Mouse (Mus musculus) lung, postnatal 0 days (tissue): ENCODE data around the gene Slc16a9. TPM values are rescaled to one million over a fixed set of nuclear protein-coding genes. Genes with fewer than 3 reads are reported as not detected.

Source experiments
- ATAC-seq: fragments of 200-750 bp; cut with Nextera tagmentation; 2 replicates; pipeline ENCODE4 v1.8.0; 2017; ENCODE audit warnings: moderate library complexity
- DNase-seq: peaks from one replicate; pipeline ENCODE4 v3.0.0-alpha.2; 2016; ENCODE audit warnings: low spot score
- H3K27ac ChIP-seq: fragments of 300-500 bp; sonication (generic); 2 replicates; pipeline ENCODE4 v1.5.1; 2014; ENCODE audit warnings: antibody characterized with exemption, mild to moderate bottlenecking, low read length, mixed read lengths
- H3K27me3 ChIP-seq: fragments of 300-500 bp; sonication (generic); replicated peaks from 2 replicates; pipeline ENCODE4 v1.6.1; 2014; ENCODE audit warnings: low read length, mixed read lengths; ENCODE audit not compliant: insufficient read depth
- H3K36me3 ChIP-seq: fragments of 300-500 bp; sonication (generic); 2 replicates; pipeline ENCODE4 v1.6.1; 2014; ENCODE audit warnings: low read length, mixed read lengths; ENCODE audit not compliant: insufficient read depth
- H3K4me1 ChIP-seq: fragments of 300-500 bp; sonication (generic); 2 replicates; pipeline ENCODE4 v1.6.1; 2014; ENCODE audit warnings: antibody characterized with exemption, low read depth, low read length, mixed read lengths; ENCODE audit not compliant: insufficient read depth
- H3K4me2 ChIP-seq: fragments of 300-500 bp; sonication (generic); replicated peaks from 2 replicates; pipeline ENCODE4 v1.6.1; 2014; ENCODE audit warnings: low read depth, mild to moderate bottlenecking, low read length, moderate library complexity, mixed read lengths
- H3K4me3 ChIP-seq: fragments of 300-500 bp; sonication (generic); 2 replicates; pipeline ENCODE4 v1.5.1; 2014; ENCODE audit warnings: low read depth, low read length
- H3K9ac ChIP-seq: fragments of 300-500 bp; sonication (generic); replicated peaks from 2 replicates; pipeline ENCODE4 v1.6.1; 2014; ENCODE audit warnings: low read depth, mild to moderate bottlenecking
- H3K9me3 ChIP-seq: fragments of 300-500 bp; sonication (generic); 2 replicates; pipeline ENCODE4 v1.6.1; 2016; ENCODE audit warnings: low read length, mixed read lengths
- CTCF ChIP-seq: IDR thresholded peaks from 2 replicates; pipeline ENCODE4 v1.5.1; 2016; ENCODE audit warnings: antibody characterized with exemption, mild to moderate bottlenecking
- EP300 ChIP-seq: IDR thresholded peaks from 2 replicates; pipeline ENCODE4 v1.6.1; 2016; ENCODE audit warnings: antibody characterized with exemption, mild to moderate bottlenecking, control low read depth
- WGBS: fragments of 180-500 bp; shearing (Covaris S2); extraction: QIAGEN DNeasy Blood & Tissue Kit; methylation state at CpG from one replicate; pipeline ENCODE4 v1.1.7; 2014; 5-methylcytosine and 5-hydroxymethylcytosine counted together
- polyA plus RNA-seq: library from polyadenylated mRNA; unstranded; fragments of >200 nt; fragmentation: Nextera tagmentation; extraction: Ambion mirVana; gene quantifications from 2 replicates; pipeline ENCODE4 v1.2.1, GENCODE M21; 2015

The Slc16a9 gene
- polyA plus RNA-seq, 1 experiment from 2014 or later: 24.8 TPM

DNA sequence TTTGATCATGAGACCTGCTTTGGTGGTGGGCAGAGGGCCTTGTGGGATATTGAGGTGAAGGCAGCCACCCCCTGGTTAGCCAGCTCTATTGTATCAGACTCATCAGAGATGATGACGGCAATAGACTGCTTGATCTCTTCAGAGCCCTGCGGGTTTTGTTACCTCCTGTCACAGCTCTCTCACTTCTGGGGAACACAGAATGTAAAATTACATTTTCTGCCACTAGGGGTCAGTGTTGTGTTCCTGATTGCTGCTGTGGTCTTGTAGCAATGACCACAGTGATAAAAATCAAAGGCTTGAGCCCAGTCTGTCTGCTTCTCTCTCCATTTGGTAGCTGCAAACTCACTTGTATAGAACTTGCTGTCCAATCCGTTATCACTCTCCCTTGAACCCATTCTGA, 73.7 kb downstream of the Slc16a9 start:
- 6% methylated on average over 3 of the region's 3 CpGs for WGBS
- ATAC-seq: no peak

DNA sequence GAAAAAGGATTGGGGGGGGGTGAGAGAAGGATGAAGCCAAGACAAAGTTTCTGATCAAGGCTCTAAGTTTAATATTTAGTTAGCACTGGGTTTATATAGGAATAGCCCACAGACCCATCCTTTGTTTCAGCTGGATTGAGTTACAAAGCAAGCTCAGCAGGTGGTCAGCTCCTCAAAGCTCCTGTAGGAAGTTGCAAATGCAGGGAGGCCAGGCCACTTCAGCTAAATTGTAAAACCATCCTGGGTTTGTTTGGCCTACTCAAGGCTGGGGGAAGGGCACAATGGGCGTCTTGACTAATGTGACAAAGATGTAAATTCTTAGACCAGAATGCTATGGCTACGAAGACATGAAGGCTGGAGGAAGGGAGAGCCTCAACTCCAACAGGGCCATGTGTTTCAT, 80.6 kb downstream of the Slc16a9 start:
- Histone ChIP-seq H3K4me2 (no peak overlapping the region), H3K27me3 (no peaks in the 10 kb centered on the region), H3K9ac (no peak overlapping the region), H3K9me3 (no peaks in the 10 kb centered on the region), H3K4me1 (no peaks in the 10 kb centered on the region), H3K27ac (no peak overlapping the region), H3K4me3 (no peak overlapping the region), H3K36me3 (no peaks in the 10 kb centered on the region)
- TF ChIP-seq EP300: no peak
- TF ChIP-seq CTCF: no peak
- WGBS: 24% methylated on average over 2 of the region's 2 CpGs
- ATAC-seq (no peak), DNase-seq (no peak)

More for the DNA sequence above, 73.7 kb downstream of the Slc16a9 start:
- no peaks in the 10 kb centered on the region for H3K27me3 ChIP-seq
- peak; percentile 68 for DNase-seq
- H3K9me3 ChIP-seq: no peaks in the 10 kb centered on the region
- no peak overlapping the region for H3K9ac ChIP-seq
- TF ChIP-seq CTCF (peak; percentile 86), EP300 (no peak)
- no peak overlapping the region for H3K27ac ChIP-seq
- H3K36me3 ChIP-seq: no peaks in the 10 kb centered on the region
- H3K4me1 ChIP-seq: no peaks in the 10 kb centered on the region
- no peak overlapping the region for H3K4me2 ChIP-seq
- no peak overlapping the region for H3K4me3 ChIP-seq

DNA sequence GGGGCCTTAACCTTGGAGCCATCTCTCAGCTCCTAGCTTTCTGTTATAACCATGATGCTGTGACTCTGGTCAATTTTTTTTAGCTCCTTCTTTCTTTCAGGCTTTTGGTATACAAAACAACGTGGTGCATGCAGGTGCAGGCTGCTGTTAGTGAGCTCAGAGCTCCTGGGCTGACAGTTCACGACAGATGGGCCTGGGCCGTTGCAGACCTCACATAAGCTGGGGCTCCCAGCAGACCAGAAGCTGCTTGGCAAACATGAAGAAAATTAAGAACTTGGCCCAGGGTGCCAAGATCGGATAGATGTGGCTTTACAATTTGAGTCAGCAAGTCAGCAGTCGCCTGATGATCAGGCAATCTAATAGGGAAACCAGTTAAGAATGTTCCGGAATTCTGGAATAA, 82.4 kb downstream of the Slc16a9 start:
- H3K4me1 ChIP-seq: no peaks in the 10 kb centered on the region
- H3K9ac ChIP-seq: no peak overlapping the region
- no peak overlapping the region for H3K4me3 ChIP-seq
- H3K27me3 ChIP-seq: no peaks in the 10 kb centered on the region
- ATAC-seq (no peak), DNase-seq (no peak)
- no peak overlapping the region for H3K4me2 ChIP-seq
- no peaks in the 10 kb centered on the region for H3K36me3 ChIP-seq
- TF ChIP-seq CTCF (no peak), EP300 (no peak)
- H3K9me3 ChIP-seq: no peaks in the 10 kb centered on the region
- no peak overlapping the region for H3K27ac ChIP-seq
- 81% methylated on average over 6 of the region's 6 CpGs for WGBS

- TF ChIP-seq EP300 (no peak), CTCF (no peak)
- H3K9ac ChIP-seq: no peak overlapping the region
- ATAC-seq (no peak), DNase-seq (no peak)
- no peaks in the 10 kb centered on the region for H3K9me3 ChIP-seq
- H3K27me3 ChIP-seq: no peaks in the 10 kb centered on the region
- H3K27ac ChIP-seq: no peak overlapping the region
- 74% methylated on average over 9 of the region's 9 CpGs for WGBS
- no peak overlapping the region for H3K4me3 ChIP-seq
- H3K36me3 ChIP-seq: no peaks in the 10 kb centered on the region
- no peak overlapping the region for H3K4me2 ChIP-seq
- no peaks in the 10 kb centered on the region for H3K4me1 ChIP-seq
Observed at GRCm38 (mm10) chr10:70328139-70328538, 83.2 kb downstream of the Slc16a9 start.

Other genes starting within 250 kb of the Slc16a9 start
- 10.7 and 11.3 TPM in 2 replicates for gene Ccdc6, start 148.0 kb upstream of the Slc16a9 start, polyA plus RNA-seq
- 1.6 and 1.8 TPM in 2 replicates for gene Mrln, start 40.4 kb upstream of the Slc16a9 start, polyA plus RNA-seq
- gene Fam13c, start 195.4 kb downstream of the Slc16a9 start, polyA plus RNA-seq: 6.8 and 7.5 TPM in 2 replicates